Mouse (Mus musculus) left cerebral cortex, adult 8-10 months (tissue): ENCODE data around the gene Gm48551. TPM values are rescaled to one million over a fixed set of nuclear protein-coding genes. Genes with fewer than 3 reads are reported as not detected.
A peak's percentile ranks its signal among the peaks of the same experiment; 100 is the strongest.

Experiments used
- DNase-seq, 2 experiments: peaks; one replicate each; pipeline ENCODE4 v3.0.0; 2022; ENCODE audit warnings: low spot score in 2 of 2
- total RNA-seq, 4 experiments: library from RNA; stranded (reverse); gene quantifications; 2 replicates each; pipeline ENCODE4 v1.2.4; 2022

Gm48551 gene
- total RNA-seq, 4 experiments from 2014 or later: 2.0 to 5.2 (median 4.0) TPM

- no peak for DNase-seq
Measured at GRCm38 (mm10) chr10:81382039-81382438, 2.2 kb upstream of the Gm48551 start.

- no peak for DNase-seq
Measured at GRCm38 (mm10) chr10:81384605-81384982, 328 bp downstream of the Gm48551 start.

DNA sequence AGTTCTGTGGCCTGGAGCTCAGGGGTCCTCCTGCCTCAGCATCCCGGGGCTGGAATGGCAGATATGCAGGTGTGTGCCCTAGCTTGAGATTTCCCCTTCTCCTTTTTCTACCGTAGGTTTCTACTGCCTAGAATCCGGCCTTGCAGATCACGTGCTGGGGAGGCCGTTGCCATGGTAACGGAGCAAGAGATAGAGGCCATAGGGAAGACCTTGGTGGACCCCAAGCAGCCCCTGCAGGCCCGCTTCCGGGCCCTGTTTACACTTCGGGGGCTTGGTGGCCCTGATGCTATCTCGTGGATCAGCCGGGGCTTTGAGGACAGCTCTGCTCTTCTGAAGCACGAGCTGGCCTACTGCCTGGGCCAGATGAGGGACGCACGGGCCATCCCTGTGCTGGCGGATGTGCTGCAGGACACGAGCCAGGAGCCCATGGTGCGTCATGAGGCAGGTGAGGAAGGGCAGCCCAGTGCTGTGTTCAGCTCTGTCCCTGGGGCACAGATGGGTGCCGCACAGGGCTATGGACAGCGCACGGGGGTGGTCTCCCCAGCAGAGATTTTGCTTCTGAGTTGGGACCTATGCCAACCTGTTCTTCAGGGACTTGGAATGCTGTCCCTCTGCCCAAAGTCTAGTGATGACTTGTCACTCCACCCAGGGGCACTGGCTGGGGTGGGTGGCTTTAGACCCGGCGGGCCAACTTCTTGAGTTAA lies 1.5 kb downstream of the Gm48551 start:
- no peak for DNase-seq

GRCm38 (mm10) chr10:81387716-81388115 lies 3.5 kb downstream of the Gm48551 start:
- no peak for DNase-seq

DNA sequence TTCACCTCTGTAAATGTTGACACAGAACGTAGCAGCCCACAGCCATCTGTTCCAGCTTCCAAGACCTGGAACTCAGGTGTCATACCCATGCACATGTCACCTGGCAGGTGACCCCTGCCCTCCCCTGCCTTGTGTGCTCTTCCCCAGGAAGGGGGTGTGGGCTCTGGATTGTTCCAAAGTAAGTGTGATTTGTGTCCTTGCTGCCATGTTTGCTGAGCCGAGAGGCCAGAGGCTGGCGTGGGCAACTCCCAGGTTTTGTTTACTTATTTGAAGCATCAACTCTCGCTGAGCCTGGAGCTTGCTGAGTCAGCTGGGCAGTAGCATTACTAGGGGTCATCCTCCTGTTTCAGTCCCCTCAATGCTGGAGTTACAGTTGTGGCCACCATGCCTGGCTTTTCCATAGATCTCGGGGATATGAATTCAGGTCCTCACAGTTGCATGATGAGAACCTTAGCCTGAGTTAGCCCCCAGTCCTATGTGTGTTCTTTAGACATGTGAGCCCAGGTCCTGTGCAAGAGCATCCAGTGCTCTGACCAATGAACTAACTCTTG lies 4.3 kb downstream of the Gm48551 start, which contains the start of gene Gm48552:
Gene Gm48552, plus strand, starts transcription at position 501 of the 551 bp plus-strand sequence.
- no peak for DNase-seq

- no peak for DNase-seq
Measured at GRCm38 (mm10) chr10:81389373-81389772, 5.1 kb downstream of the Gm48551 start.

DNA sequence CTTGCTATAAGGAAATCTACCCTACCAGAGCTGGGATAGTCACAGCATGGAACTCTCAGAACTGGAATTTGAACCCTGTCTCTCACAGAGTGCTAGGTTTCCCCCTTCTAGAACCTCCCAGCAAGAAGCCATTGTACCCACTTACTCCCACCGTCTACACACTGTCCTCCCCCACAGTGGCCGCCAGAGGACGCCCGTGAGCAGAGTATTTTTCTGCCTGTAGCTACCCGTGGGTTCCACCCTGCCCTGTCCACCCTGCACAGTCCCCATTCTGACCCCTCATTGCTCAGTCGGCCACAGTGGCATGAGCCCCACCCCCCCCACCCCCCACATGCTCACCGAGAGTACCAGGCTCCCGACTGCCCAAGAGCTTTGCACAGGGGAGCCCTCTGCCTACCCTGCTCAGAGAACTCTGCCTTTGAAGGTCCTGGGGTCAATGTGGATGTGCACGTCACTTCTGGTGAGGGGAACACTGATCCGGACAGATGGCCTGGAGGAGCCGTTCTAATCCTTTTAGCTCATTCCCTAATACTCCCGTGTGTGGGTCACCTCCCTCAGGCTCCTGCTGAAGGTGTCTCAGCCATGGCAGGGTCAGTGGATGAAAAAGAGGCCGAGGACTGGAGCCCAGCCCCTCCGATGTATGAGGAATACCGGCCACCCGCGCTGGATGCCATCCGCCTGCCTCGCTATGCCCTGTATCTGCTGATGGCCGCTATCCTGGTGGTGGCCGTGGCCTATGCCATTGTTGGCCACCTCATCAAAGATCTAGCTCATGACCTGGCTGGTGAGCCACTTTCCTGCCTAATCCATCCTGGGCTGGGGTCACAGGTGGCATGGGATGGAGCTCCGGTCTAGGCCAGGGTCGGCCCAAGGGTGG lies 5.8 kb downstream of the Gm48551 start:
- peak in 1 of 2 experiments; percentile 76 for DNase-seq

DNA sequence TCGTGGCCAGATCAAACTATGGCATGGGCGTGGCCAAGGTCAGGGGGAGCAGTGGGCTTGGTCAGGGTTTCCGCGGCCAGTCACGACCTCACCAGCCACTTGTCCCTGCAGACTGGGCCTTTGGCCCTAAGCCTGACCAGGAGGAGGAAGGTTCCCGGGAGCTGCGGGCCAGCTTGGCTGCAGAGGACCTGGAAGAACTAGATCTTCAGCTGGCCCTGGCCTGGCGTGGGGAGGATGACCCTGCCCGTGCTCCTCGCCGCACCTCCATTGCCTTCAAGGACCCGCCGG lies 6.4 kb downstream of the Gm48551 start:
- DNase-seq: no peak

DNA sequence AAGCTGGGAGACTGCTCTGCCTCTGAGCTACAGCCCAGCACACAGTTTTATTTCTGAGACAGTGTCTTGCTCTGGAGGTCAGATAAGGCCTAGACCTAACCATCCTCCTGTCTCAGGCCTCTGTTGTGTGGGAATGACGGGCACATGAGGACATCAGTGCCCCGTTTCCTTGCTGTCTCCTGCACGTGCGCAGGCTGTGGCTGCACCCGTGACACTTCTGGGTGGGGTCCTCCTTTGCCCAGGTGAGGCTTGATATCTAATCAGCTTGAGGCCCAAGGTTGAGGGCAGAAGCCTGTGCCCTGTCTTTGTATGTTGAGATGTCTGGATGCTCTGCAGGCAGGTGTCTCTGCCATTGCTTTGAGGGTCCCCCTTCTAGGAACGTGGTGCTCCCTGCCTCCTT lies 8.0 kb downstream of the Gm48551 start:
- DNase-seq: no peak

- no peak for DNase-seq
Measured at GRCm38 (mm10) chr10:81392781-81393185, 8.5 kb downstream of the Gm48551 start, which contains the start of gene Smim24. TSS of gene Smim24 (plus strand) at chr10:81393051.

GRCm38 (mm10) chr10:81393456-81394063 lies 9.3 kb downstream of the Gm48551 start:
- no peak for DNase-seq

GRCm38 (mm10) chr10:81395127-81395526 lies 10.9 kb downstream of the Gm48551 start:
- DNase-seq: peak in 1 of 2 experiments; percentile 76

DNA sequence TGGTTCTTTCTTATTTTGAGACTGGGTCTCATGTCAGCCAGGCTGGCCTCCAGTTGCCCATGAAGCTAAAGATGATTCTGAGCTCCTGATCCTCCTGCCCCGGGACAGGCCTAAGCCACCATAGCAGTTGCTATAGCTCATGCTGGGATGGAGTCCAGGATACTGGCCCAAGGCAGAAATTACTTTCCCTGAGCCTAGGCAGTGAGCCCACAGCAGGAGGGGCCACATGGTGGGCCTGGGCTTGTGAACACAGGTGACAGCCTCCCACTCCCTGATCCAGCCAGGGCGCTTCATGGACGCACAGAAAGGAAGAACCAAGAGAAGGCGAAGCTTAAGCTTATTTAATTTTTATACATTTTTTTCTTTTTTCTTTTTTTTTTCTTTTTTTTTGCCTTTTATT lies 11.6 kb downstream of the Gm48551 start:
- no peak for DNase-seq

- no peak for DNase-seq
Measured at GRCm38 (mm10) chr10:81396749-81397148, 12.5 kb downstream of the Gm48551 start.

- DNase-seq: no peak
Measured at GRCm38 (mm10) chr10:81399296-81399695, 15.0 kb downstream of the Gm48551 start.

DNA sequence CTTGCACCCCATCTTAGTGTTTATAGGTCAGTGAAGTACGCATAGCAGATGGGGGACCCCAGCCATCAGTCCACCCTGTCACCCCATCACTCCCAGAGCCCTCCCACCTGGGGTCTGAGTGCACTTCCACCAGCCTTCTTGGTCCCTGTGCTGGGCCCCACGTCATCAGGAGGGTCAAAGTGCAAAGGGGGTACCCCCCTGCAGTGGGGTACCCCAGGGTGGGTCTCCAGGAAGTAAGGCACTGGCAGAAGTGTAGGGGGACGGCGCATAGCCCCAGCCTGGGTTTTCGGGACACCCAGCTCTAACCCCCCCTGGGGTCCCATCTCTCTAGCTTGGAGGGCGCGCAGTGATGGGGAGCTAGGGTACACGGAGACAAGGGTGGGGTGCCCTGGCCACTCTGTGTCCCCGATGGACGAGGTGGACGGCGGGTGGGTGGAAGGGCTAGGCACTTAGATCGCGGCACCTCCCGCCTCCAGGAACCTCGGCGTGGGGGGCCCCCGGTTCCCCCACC lies 15.6 kb downstream of the Gm48551 start:
- DNase-seq: no peak

- no peak for DNase-seq
Measured at GRCm38 (mm10) chr10:81400371-81401204, 16.3 kb downstream of the Gm48551 start.

- no peak for DNase-seq
Measured at GRCm38 (mm10) chr10:81401205-81401520, 16.9 kb downstream of the Gm48551 start.

DNA sequence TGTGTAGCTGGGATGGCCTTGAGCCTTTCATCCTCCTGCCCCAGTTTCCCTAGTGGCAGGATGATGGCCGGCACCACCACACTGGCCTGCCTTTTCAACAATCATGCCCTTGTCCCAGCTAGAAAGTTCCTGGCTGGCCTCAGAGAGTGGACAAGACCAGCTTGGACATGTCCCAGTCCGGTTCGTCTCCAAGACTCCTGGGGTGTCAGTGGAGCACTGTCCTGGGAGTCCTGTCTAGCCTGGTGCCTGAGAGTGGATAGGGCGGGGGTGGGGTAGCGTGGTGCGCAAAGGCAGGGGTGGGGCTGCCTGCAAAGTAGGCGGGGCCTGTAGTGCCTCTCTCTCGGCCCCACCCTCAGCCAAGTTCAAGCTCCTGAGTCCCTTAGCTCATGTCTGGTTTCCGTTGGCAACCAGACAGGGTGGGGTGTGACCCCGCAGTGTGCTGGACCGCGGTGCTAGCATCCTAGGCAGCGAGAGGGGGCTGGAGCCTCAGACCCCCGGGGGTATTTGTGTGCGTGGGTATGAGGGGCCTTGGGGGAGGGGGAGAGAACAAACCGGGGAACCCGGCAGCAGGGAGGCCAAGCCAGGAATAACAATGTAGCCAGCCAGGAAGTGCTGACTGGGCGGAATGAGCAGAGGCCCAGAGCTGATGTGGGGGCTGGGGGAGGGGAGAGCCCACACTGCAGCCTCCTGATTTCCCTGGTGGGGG lies 17.4 kb downstream of the Gm48551 start:
- DNase-seq: no peak

GRCm38 (mm10) chr10:81402227-81402765 lies 18.0 kb downstream of the Gm48551 start:
- no peak for DNase-seq
